ENCODE assay signal across 26 mouse cellular contexts in genomic region chr2:140359905-140360304, GRCm38 (mm10). TPM values are rescaled to one million over a fixed set of nuclear protein-coding genes. Genes with fewer than 3 reads are reported as not detected.
A peak's percentile ranks its signal among the peaks of the same experiment; 100 is the strongest.
DNase-seq lines count a peak whose midpoint lies in the region; ATAC-seq lines count a peak whose summit lies in the region.
"Had no signal": no experiment of that assay in that cellular context is flagged by ENCODE, and none has a peak within 500 bp of the region (broad histone marks: within the 10 kb centered on the region; RNA-seq: fewer than 3 reads in every experiment).

No protein-coding gene starts in this region.

- H3K4me1 ChIP-seq in heart, embryonic 12.5 days (replicated peaks): no peaks in the 10 kb centered on the region
- no peaks in the 10 kb centered on the region for H3K4me1 ChIP-seq in heart, embryonic 10.5 days
- no peaks in the 10 kb centered on the region for H3K4me1 ChIP-seq in liver, embryonic 12.5 days
- H3K4me1 ChIP-seq: embryonic facial prominence, embryonic 13.5 days; forebrain, embryonic 15.5 days; heart, embryonic 13.5 days; hindbrain, embryonic 15.5 days; limb, embryonic 13.5 days had no signal

- no peak overlapping the region for H3K9ac ChIP-seq in heart, embryonic 12.5 days
- H3K9ac ChIP-seq in liver, embryonic 12.5 days: no peak overlapping the region
- H3K9ac ChIP-seq: embryonic facial prominence, embryonic 13.5 days; forebrain, embryonic 15.5 days; heart, embryonic 13.5 days; hindbrain, embryonic 15.5 days; limb, embryonic 13.5 days had no signal

- H3K36me3 ChIP-seq in heart, embryonic 12.5 days: no peaks in the 10 kb centered on the region
- no peaks in the 10 kb centered on the region for H3K36me3 ChIP-seq in heart, embryonic 10.5 days
- no peaks in the 10 kb centered on the region for H3K36me3 ChIP-seq in liver, embryonic 12.5 days
- H3K36me3 ChIP-seq: embryonic facial prominence, embryonic 13.5 days; forebrain, embryonic 15.5 days; heart, embryonic 13.5 days; hindbrain, embryonic 15.5 days; limb, embryonic 13.5 days had no signal

- peak; percentile 73 for ATAC-seq in heart, embryonic 12.5 days (ENCODE audit: insufficient number of reproducible peaks, low FRiP score)
- ATAC-seq in liver, embryonic 12.5 days: no peak
- ATAC-seq: forebrain, embryonic 15.5 days; intestine, embryonic 16.5 days; midbrain, embryonic 16.5 days had no signal

- H3K27me3 ChIP-seq in heart, embryonic 12.5 days (replicated peaks): no peaks in the 10 kb centered on the region
- no peaks in the 10 kb centered on the region for H3K27me3 ChIP-seq in heart, embryonic 10.5 days (ENCODE audit: insufficient read depth, poor library complexity, severe bottlenecking)
- H3K27me3 ChIP-seq in liver, embryonic 12.5 days (replicated peaks): no peaks in the 10 kb centered on the region
- H3K27me3 ChIP-seq: CH12.LX; embryonic facial prominence, embryonic 13.5 days; forebrain, embryonic 15.5 days; heart, embryonic 13.5 days; hindbrain, embryonic 15.5 days; limb, embryonic 13.5 days had no signal

- H3K4me3 ChIP-seq in heart, embryonic 12.5 days: no peak overlapping the region
- no peak overlapping the region for H3K4me3 ChIP-seq in heart, embryonic 10.5 days
- H3K4me3 ChIP-seq in liver, embryonic 12.5 days: no peak overlapping the region
- H3K4me3 ChIP-seq: embryonic facial prominence, embryonic 13.5 days; forebrain, embryonic 15.5 days; heart, embryonic 13.5 days; hindbrain, embryonic 15.5 days; layer of hippocampus, adult 2 months; limb, embryonic 13.5 days had no signal

- H3K4me2 ChIP-seq in heart, embryonic 12.5 days: no peak overlapping the region
- no peak overlapping the region for H3K4me2 ChIP-seq in liver, embryonic 12.5 days
- H3K4me2 ChIP-seq: embryonic facial prominence, embryonic 13.5 days; forebrain, embryonic 15.5 days; heart, embryonic 13.5 days; hindbrain, embryonic 15.5 days; limb, embryonic 13.5 days had no signal

- WGBS in heart, embryonic 12.5 days: 34% methylated on average over 2 of the region's 2 CpGs
- 24% methylated on average over 2 of the region's 2 CpGs for WGBS in heart, embryonic 10.5 days
- 25% methylated on average over 2 of the region's 2 CpGs for WGBS in liver, embryonic 12.5 days (ENCODE audit: insufficient replicate concordance)

- DNase-seq in heart, embryonic 10.5 days (ENCODE audit: low spot score): no peak
- DNase-seq in liver: peak; percentile 3
- peak; percentile 42 for DNase-seq in ES-CJ7 (ENCODE audit: low read depth, low spot score)
- DNase-seq in ZHBTc4 (ENCODE audit: low read depth, low spot score): peak; percentile 70
- no peak for DNase-seq in urinary bladder, postnatal 10 days (ENCODE audit: low spot score)
- DNase-seq in cerebellum, postnatal 4 days (ENCODE audit: low spot score in 2 of 2): no peak
- DNase-seq: adrenal gland, adult 8-10 months; cerebellum, adult 9-10 months; gastrocnemius, postnatal 36 days; heart, postnatal 4 days; layer of hippocampus, postnatal 36 days; right cerebral cortex, postnatal 14 days; spleen, adult 18-20 months had no signal

- no peak overlapping the region for H3K27ac ChIP-seq in heart, embryonic 12.5 days (ENCODE audit: poor library complexity, severe bottlenecking)
- H3K27ac ChIP-seq in heart, embryonic 10.5 days: no peak overlapping the region
- H3K27ac ChIP-seq in liver, embryonic 12.5 days: no peak overlapping the region
- H3K27ac ChIP-seq: embryonic facial prominence, embryonic 13.5 days; forebrain, embryonic 15.5 days; heart, embryonic 13.5 days; hindbrain, embryonic 15.5 days; layer of hippocampus, adult 2 months; limb, embryonic 13.5 days had no signal

- no peaks in the 10 kb centered on the region for H3K9me3 ChIP-seq in heart, embryonic 12.5 days (replicated peaks)
- no peaks in the 10 kb centered on the region for H3K9me3 ChIP-seq in heart, embryonic 10.5 days
- no peaks in the 10 kb centered on the region for H3K9me3 ChIP-seq in liver, embryonic 12.5 days (replicated peaks)
- H3K9me3 ChIP-seq: embryonic facial prominence, embryonic 13.5 days; forebrain, embryonic 15.5 days; heart, embryonic 13.5 days; hindbrain, embryonic 15.5 days; limb, embryonic 13.5 days had no signal

RNA-seq across cellular contexts. Expression of gene Sel1l2, which starts 29.6 kb away (rescaled TPM):
- polyA plus RNA-seq in heart, embryonic 12.5 days (2016; fragmentation: Nextera tagmentation; extraction: Ambion mirVana): not detected in 2 replicates
- not detected in 2 replicates for polyA plus RNA-seq in heart, embryonic 10.5 days (2016; fragmentation: Nextera tagmentation; extraction: Ambion mirVana)
- polyA plus RNA-seq in liver, embryonic 12.5 days (2016; fragmentation: Nextera tagmentation; extraction: Ambion mirVana): not detected in 2 replicates
- polyA plus RNA-seq: cortical plate, adult 2 months; embryonic facial prominence, embryonic 13.5 days; forebrain, embryonic 15.5 days; heart, embryonic 13.5 days; hindbrain, embryonic 15.5 days; intestine, embryonic 16.5 days; limb, embryonic 13.5 days; midbrain, embryonic 16.5 days; urinary bladder, adult 2 months had no signal

RNA-seq across cellular contexts. Expression of gene Macrod2, which starts 35.2 kb away (rescaled TPM):
- 22.7 and 24.9 TPM in 2 replicates for polyA plus RNA-seq in heart, embryonic 12.5 days (2016; fragmentation: Nextera tagmentation; extraction: Ambion mirVana)
- polyA plus RNA-seq in heart, embryonic 10.5 days (2016; fragmentation: Nextera tagmentation; extraction: Ambion mirVana): 26.5 and 26.7 TPM in 2 replicates
- 11.3 and 11.8 TPM in 2 replicates for polyA plus RNA-seq in liver, embryonic 12.5 days (2016; fragmentation: Nextera tagmentation; extraction: Ambion mirVana)

Comparison
In these comparisons a context has a peak if more than half of its experiments do, and no peak if none do; other contexts are left out.
1. DNase-seq: peak in liver (single experiment), ES-CJ7 (single experiment) and ZHBTc4 (single experiment); none in heart, embryonic 10.5 days (single experiment), urinary bladder, postnatal 10 days (single experiment) and cerebellum, postnatal 4 days (0 of 2).